Mouse (Mus musculus): Measurements from ENCODE around the gene Cryaa.

Cryaa gene

DNA sequence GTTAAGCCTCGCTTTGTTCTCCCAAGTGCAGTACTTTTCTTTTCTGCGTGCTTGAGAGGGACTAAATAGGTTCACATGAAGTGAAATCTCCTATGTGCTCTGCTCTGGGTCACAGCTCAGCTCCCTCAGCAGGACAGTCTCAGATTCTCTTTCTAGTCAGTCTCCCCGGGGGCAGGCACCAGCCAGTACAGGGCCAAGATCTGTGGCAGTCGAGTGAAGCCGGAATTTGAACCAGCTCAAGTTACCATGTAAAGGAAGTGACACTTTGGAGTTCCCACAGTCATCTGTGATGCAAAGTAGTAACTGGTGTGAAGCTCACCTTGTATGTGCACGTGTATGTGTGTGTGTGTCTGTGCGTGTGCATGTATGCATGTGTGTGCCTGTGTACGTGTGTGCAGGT, 32.8 kb downstream of the Cryaa start:
- DNase-seq = peak in 1 of 2 experiments; percentile 24

DNA sequence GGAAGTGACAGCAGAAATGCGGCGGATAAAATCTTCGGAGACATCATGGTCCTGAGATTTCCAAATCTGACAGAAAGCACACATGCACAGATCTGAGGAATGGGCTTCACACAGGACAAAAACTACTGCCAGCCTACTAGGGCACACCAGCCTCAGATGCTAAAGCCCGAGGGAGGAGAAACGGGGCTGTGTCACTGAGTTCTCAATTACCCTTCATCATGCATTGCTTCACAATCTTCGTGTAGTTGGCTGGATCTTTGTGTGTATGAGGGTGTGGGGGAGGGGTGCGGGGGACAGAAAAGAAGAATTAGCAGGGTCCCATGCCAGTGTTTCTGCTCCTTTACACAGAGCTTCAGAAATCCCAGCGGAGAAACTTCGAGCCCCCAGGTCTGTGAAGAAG, 36.1 kb downstream of the Cryaa start:
- DNase-seq = no peak

GRCm38 (mm10) chr17:31714125-31714524, 36.5 kb downstream of the Cryaa start:
- DNase-seq = no peak

- no peak for DNase-seq
These were observed 37.4 kb downstream of the Cryaa start for GRCm38 (mm10) chr17:31715006-31715405.

DNA sequence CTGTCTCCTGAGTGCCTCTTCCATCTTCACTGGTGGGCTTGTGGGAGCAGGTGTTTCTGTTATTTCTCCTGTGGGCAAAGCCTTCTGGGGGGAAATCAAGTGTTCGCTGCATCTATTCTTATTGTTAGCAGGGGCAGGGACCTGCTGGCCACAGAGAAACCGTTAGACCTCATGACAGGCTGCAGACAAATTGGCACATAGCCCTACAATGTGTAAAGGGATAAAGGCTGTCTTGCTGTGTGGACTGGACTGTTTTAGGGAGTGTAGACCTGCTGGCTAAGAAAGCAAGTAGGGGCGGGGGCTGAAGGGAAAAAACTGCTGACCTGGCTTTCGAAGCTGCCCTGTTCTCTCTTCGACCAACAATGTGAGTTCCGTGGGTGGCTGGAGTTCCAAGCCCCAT, 44.0 kb downstream of the Cryaa start:
- DNase-seq = no peak

DNA sequence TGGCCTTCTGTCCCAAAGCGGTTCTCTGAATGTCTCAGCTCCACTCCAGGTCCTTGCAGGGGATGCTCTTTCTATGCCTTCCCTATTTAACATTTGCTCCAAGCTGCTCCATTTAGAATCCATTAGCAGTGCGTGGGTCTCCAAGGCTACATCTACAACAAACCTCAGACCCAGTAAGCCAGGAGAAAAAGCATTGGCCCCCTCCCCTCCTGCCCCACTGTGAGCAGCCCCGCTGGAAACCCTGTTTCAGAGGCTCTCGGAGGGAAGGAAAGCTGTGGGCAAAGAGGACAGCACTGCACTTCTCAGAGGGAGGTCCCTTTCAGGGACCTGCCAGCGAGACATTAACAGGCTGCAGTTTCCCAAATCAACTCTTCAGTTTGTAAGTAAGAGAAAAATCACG, 47.8 kb downstream of the Cryaa start:
- DNase-seq = no peak

DNA sequence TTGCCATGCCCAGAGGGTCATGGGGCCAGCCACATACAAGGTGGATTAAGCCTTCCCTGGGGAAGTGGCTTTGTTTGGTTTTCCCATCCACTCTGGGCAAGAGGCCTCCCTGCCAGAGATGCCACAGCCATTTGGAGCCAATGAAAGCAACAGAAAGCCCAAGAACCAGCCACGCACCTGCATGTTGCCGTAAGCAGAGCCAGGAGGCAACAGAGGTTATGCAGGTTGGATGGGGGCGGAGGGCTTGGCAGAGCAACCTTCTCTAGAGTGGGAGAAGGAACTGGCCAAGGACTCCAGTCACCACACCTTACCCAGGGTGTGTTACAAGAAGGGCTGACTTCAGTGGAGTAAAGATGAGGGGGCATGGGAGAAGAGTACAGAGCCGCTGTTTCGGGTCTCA, 48.6 kb downstream of the Cryaa start:
- DNase-seq = no peak

- DNase-seq = peak; percentile 53 to 54
These were observed 49.6 kb downstream of the Cryaa start for GRCm38 (mm10) chr17:31727230-31727629.

- DNase-seq = no peak
These were observed 50.4 kb downstream of the Cryaa start for GRCm38 (mm10) chr17:31728043-31728442.

DNA sequence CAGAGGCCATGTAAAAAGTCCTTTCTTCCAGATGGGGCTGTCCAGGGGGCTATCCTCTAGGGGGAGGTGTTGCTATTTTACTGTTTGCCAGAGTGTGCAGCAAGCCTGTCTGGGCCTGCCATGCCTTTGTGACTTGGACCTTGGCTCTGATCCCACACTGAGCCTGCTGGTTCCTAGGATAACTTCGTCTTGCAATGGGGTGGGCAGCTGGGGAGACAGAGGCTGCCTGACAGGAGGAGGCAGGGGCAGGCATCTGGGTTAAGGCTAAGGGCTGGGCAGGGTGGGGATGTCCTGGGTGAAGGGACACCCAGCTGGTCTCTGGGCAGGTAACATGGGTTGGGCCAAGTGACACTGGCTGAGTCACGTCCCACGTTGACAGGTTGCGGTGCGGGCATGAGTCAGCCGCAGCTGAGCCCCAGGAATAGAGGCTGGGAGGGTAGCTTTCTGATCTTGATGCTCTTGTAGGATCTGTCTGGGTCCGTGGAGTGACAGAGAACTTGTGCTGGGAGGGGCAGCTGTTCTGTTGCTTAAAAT, 51.4 kb downstream of the Cryaa start:
- DNase-seq = peak; percentile 72 to 73

DNA sequence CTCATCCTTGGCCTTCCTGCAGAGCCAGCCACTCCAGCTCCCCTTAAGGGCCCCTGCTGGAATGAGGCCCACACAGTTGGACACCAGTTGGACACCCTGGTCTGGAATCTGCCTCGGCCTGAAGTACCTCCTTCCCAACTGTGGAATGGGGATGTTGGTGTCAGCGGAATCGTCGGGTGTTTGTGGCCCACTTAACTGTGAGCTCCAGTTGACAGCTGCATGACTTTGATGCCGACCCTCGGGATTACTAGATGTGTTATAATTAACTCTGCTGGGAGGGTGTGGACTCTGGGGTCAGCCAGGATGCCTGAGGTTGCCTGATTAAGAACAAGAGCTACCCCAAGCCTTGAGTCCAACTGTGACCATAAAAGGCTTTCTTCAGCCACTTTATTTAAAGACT, 53.4 kb downstream of the Cryaa start:
- no peak for DNase-seq

Measured in kidney, adult 8-10 months (tissue).